Mouse (Mus musculus) thymus, adult 2 months (tissue): ENCODE data around the gene Cacna1s. TPM values are rescaled to one million over a fixed set of nuclear protein-coding genes. Genes with fewer than 3 reads are reported as not detected.

Source experiments
- DNase-seq: peaks from one replicate; pipeline ENCODE4 v3.0.0; 2021
- H3K27ac ChIP-seq: fragments of 200-500 bp; 2 replicates; pipeline ENCODE4 v1.5.1; 2012; ENCODE audit warnings: low read length, control low read depth; ENCODE audit not compliant: control insufficient read depth, insufficient read depth
- H3K27me3 ChIP-seq: fragments of 200-500 bp; 2 replicates; pipeline ENCODE4 v1.6.1; 2012; ENCODE audit warnings: mild to moderate bottlenecking, low read length, moderate library complexity, mixed read lengths; ENCODE audit not compliant: control insufficient read depth, insufficient read depth
- H3K36me3 ChIP-seq: fragments of 200-500 bp; 2 replicates; pipeline ENCODE4 v1.6.1; 2012; ENCODE audit warnings: mild to moderate bottlenecking, low read length, moderate library complexity; ENCODE audit not compliant: control insufficient read depth, insufficient read depth
- H3K4me1 ChIP-seq: fragments of 200-500 bp; replicated peaks from 2 replicates; pipeline ENCODE4 v1.6.1; 2012; ENCODE audit warnings: low read length; ENCODE audit not compliant: control insufficient read depth, insufficient read depth
- H3K4me3 ChIP-seq: fragments of 200-500 bp; 2 replicates; pipeline ENCODE4 v1.5.1; 2012; ENCODE audit warnings: mild to moderate bottlenecking, low read length, control low read depth, moderate library complexity; ENCODE audit not compliant: control insufficient read depth, insufficient read depth
- CTCF ChIP-seq: fragments of 200-500 bp; IDR thresholded peaks from 2 replicates; pipeline ENCODE4 v1.5.1; 2012; ENCODE audit warnings: mild to moderate bottlenecking, control low read depth, low read length, moderate library complexity, borderline replicate concordance; ENCODE audit not compliant: control insufficient read depth, poor library complexity, insufficient read depth; ENCODE audit errors: extremely low read depth
- POLR2A ChIP-seq: fragments of 200-500 bp; IDR thresholded peaks from 2 replicates; pipeline ENCODE4 v1.6.1; 2012; ENCODE audit warnings: mild to moderate bottlenecking, low read length, control low read depth, moderate library complexity; ENCODE audit not compliant: control insufficient read depth, poor library complexity, insufficient read depth; ENCODE audit errors: extremely low read depth
- WGBS: fragments of 180-500 bp; shearing (Covaris S2); methylation state at CpG from one replicate; pipeline ENCODE4 v1.1.7; 2018; 5-methylcytosine and 5-hydroxymethylcytosine counted together
- polyA plus RNA-seq: library from polyadenylated mRNA; depleted of rRNA; stranded (reverse); fragments of >200 nt; gene quantifications from 2 replicates; pipeline ENCODE4 v1.2.3, GENCODE M21; 2012; rRNA removed

Cacna1s gene
- 2.3 and 3.7 TPM in 2 replicates for polyA plus RNA-seq

GRCm38 (mm10) chr1:136052547-136052946 lies at the start of gene Cacna1s:
Cacna1s (plus strand) TSS chr1:136052750.
- Histone ChIP-seq H3K27ac (no peak within 1 kb of the TSS), H3K36me3 (no peaks in the 10 kb centered on the region), H3K4me3 (no peak within 1 kb of the TSS), H3K4me1 (no peaks in the 10 kb centered on the region), H3K27me3 (peaks cover 11% of the 10 kb centered on the region; the same call in 1 of the 2 replicates)
- no peak for DNase-seq
- TF ChIP-seq POLR2A = no peak
- WGBS = 75% methylated on average over 11 of the region's 11 CpGs

DNA sequence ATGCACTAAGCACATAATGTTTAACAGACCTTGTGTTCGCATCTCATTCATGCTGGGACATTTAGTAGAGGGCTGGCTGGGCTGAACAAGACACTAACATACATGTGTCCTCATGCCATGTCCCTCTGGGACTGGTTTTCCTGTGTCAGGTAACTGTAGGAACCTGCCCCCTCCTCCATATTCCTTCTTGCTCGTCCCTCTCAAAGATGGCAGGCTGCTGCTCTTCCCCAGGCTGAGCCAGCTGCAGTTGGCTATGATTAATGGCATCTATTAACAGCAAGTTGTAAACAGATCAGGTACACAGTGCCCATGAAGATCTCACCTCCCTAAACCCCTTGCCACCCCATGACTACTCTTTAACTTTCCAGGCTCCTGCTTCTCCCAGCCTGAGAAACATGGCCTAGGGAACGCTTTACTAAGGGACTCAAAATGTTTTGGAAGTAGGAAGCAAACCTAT lies 46.2 kb upstream of the Cacna1s start, which contains the start of gene Igfn1:
Igfn1 (minus strand) TSS at position 51 of the 457 bp plus-strand sequence.
- H3K27ac ChIP-seq = no peak within 1 kb of the TSS
- H3K36me3 ChIP-seq = no peaks in the 10 kb centered on the region
- TF ChIP-seq POLR2A (no peak), CTCF (no peak)
- peaks cover 3% of the 10 kb centered on the region for H3K4me1 ChIP-seq
- 86% methylated on average over 3 of the region's 3 CpGs for WGBS
- peaks cover 4% of the 10 kb centered on the region; the same call in 1 of the 2 replicates for H3K27me3 ChIP-seq
- no peak within 1 kb of the TSS for H3K4me3 ChIP-seq
- DNase-seq = no peak

- Histone ChIP-seq H3K4me1 (peaks cover 3% of the 10 kb centered on the region), H3K4me3 (no peak within 1 kb of the TSS; the same call in 1 of the 2 replicates), H3K27me3 (peaks cover 4% of the 10 kb centered on the region; the same call in 1 of the 2 replicates), H3K27ac (no peak within 1 kb of the TSS), H3K36me3 (no peaks in the 10 kb centered on the region)
- TF ChIP-seq CTCF = no peak
- no peak for TF ChIP-seq POLR2A
- DNase-seq = peak; percentile 37
- 9% methylated on average over 37 of the region's 37 CpGs for WGBS
Observed at GRCm38 (mm10) chr1:136007211-136008158, 45.1 kb upstream of the Cacna1s start, which contains the start of gene Tmem9. Tmem9 (plus strand) TSS chr1:136008150.

DNA sequence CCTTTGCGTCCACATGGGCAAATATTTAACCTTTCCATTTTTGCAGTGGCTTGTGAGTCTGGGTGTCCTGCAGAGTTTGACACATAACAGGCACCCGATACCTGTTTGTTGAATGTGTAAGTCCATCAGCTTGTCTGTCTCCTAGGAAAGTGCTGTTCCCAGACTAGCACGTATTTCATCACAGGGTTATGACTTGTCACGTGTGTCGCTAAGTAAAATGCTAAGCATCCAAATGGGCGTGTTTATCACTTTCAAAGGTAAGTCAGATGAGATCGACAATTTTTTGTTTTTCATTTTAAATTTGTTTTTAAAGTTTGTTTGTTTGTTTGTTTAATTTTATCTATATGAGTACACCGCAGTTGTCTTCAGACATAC lies 44.4 kb upstream of the Cacna1s start:
- no peak overlapping the region for H3K4me3 ChIP-seq
- 22% methylated on average over 8 of the region's 8 CpGs for WGBS
- no peak for TF ChIP-seq CTCF
- TF ChIP-seq POLR2A = no peak
- H3K27me3 ChIP-seq = peaks cover 4% of the 10 kb centered on the region; the same call in 1 of the 2 replicates
- H3K4me1 ChIP-seq = peaks cover 3% of the 10 kb centered on the region
- DNase-seq = no peak
- no peaks in the 10 kb centered on the region for H3K36me3 ChIP-seq
- H3K27ac ChIP-seq = no peak overlapping the region

DNA sequence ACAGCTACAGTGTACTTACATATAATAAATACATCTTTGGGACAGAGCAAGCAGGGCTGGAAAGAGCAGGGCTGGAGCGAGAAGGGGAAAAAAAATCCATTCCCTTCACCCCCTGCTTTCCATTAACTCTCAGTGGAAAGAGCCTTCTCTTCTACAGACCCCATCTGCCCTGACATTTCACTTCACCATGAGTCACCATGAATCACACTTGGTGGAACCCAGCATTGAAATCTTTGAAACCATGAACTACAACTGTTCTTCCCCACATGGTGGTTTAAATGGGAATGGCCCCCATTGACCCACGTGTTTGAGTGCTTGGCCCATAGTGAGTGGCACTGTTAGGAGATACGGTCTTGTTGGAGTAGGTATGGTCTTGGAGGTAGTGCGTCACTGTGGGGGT lies 42.3 kb upstream of the Cacna1s start:
- no peak overlapping the region for H3K27ac ChIP-seq
- H3K4me3 ChIP-seq = no peak overlapping the region
- H3K27me3 ChIP-seq = peaks cover 4% of the 10 kb centered on the region; the same call in 1 of the 2 replicates
- no peak for TF ChIP-seq POLR2A
- no peak for TF ChIP-seq CTCF
- WGBS = 87% methylated on average over 4 of the region's 4 CpGs
- peaks cover 3% of the 10 kb centered on the region for H3K4me1 ChIP-seq
- DNase-seq = no peak
- H3K36me3 ChIP-seq = no peaks in the 10 kb centered on the region

DNA sequence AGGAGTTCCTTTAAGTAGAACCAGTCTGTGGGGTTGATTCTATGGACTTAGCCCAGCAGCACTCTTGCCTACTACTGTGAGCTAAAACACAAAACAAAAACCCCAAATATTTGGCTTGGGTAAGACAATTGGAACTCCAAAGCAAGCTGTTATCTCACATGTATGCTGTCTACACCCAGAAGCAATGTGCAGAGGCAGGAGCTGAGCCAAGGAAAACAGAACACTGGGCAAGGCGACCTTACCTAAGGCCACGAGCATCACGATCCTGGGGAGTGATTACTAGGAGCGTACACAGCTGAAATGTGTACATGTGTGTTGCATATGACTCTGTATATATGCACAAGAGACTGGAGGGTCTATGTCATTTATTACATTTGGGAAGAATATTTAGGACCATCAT lies 39.0 kb upstream of the Cacna1s start:
- no peak overlapping the region for H3K27ac ChIP-seq
- H3K4me1 ChIP-seq = peaks cover 2% of the 10 kb centered on the region; the same call in 1 of the 2 replicates
- TF ChIP-seq CTCF (no peak), POLR2A (no peak)
- H3K27me3 ChIP-seq = no peaks in the 10 kb centered on the region
- H3K36me3 ChIP-seq = no peaks in the 10 kb centered on the region
- H3K4me3 ChIP-seq = no peak overlapping the region
- no peak for DNase-seq
- WGBS = 91% methylated on average over 4 of the region's 4 CpGs
